Mouse (Mus musculus) cerebellum, adult 8-10 months (tissue): ENCODE data around the gene Ankrd63.

ENCODE experiments used
- DNase-seq: peaks from one replicate; pipeline ENCODE4 v3.0.0; 2022

Ankrd63 gene

GRCm38 (mm10) chr2:118703913-118704730, at the start of gene Ankrd63:
Gene Ankrd63, minus strand, starts transcription at chr2:118703963.
- DNase-seq, result no peak

- DNase-seq, result no peak
These were observed 49.0 kb upstream of the Ankrd63 start for GRCm38 (mm10) chr2:118752792-118753108.

- no peak for DNase-seq
These were observed 48.4 kb upstream of the Ankrd63 start for GRCm38 (mm10) chr2:118751896-118752791.

GRCm38 (mm10) chr2:118750476-118750875, 46.7 kb upstream of the Ankrd63 start:
- no peak for DNase-seq

GRCm38 (mm10) chr2:118749341-118749884, 45.6 kb upstream of the Ankrd63 start:
- DNase-seq, result no peak

GRCm38 (mm10) chr2:118747301-118747960, 43.7 kb upstream of the Ankrd63 start:
- DNase-seq, result peak; percentile 50

GRCm38 (mm10) chr2:118745915-118746901, 42.4 kb upstream of the Ankrd63 start:
- peak; percentile 53 for DNase-seq

GRCm38 (mm10) chr2:118745232-118745884, 41.6 kb upstream of the Ankrd63 start, which contains the start of gene Inafm2:
Gene Inafm2, plus strand, starts transcription at chr2:118745758.
- peak; percentile 89 for DNase-seq

- peak; percentile 5 for DNase-seq
These were observed 40.9 kb upstream of the Ankrd63 start for GRCm38 (mm10) chr2:118744621-118745020.

- peak; percentile 53 for DNase-seq
These were observed 39.6 kb upstream of the Ankrd63 start for GRCm38 (mm10) chr2:118743261-118743943.

GRCm38 (mm10) chr2:118741183-118741582, 37.4 kb upstream of the Ankrd63 start:
- DNase-seq, result no peak

GRCm38 (mm10) chr2:118740341-118740740, 36.6 kb upstream of the Ankrd63 start:
- DNase-seq, result no peak

GRCm38 (mm10) chr2:118733341-118733740, 29.6 kb upstream of the Ankrd63 start:
- DNase-seq, result no peak

GRCm38 (mm10) chr2:118731981-118732380, 28.2 kb upstream of the Ankrd63 start:
- DNase-seq, result no peak

GRCm38 (mm10) chr2:118730622-118730915, 26.8 kb upstream of the Ankrd63 start:
- DNase-seq, result no peak

- DNase-seq, result no peak
These were observed 26.3 kb upstream of the Ankrd63 start for GRCm38 (mm10) chr2:118729816-118730621.

GRCm38 (mm10) chr2:118729194-118729593, 25.4 kb upstream of the Ankrd63 start:
- no peak for DNase-seq

- no peak for DNase-seq
These were observed 24.6 kb upstream of the Ankrd63 start, which contains the start of gene Plcb2 for GRCm38 (mm10) chr2:118728337-118728736. Gene Plcb2, minus strand, starts transcription at chr2:118728438.

GRCm38 (mm10) chr2:118727911-118728310, 24.1 kb upstream of the Ankrd63 start:
- no peak for DNase-seq

GRCm38 (mm10) chr2:118726873-118727272, 23.1 kb upstream of the Ankrd63 start:
- DNase-seq, result no peak
